Mouse (Mus musculus): ENCODE measurements around the gene Fn1. TPM values are rescaled to one million over a fixed set of nuclear protein-coding genes. Genes with fewer than 3 reads are reported as not detected.

The Fn1 gene
- polyA plus RNA-seq, 1 experiment: 112 TPM

- H3K4me3 ChIP-seq (replicated peaks; ENCODE audit: control insufficient read depth, low read depth, low read length): no peak overlapping the region
- no peak for TF ChIP-seq POLR2A (IDR thresholded peaks at IDR 0.05; ENCODE audit: borderline replicate concordance, control insufficient read depth, low read depth, low read length)
- TF ChIP-seq CTCF (IDR thresholded peaks at IDR 0.05; ENCODE audit: control insufficient read depth, insufficient read depth, low read length): no peak
- no peaks in the 10 kb centered on the region for H3K4me1 ChIP-seq (ENCODE audit: control insufficient read depth, insufficient read depth, low read length)
- WGBS: 86% methylated on average over 11 of the region's 11 CpGs
- H3K27ac ChIP-seq (ENCODE audit: control insufficient read depth, insufficient read depth, low read depth, low read length, poor library complexity): no peak overlapping the region
These were observed 63.0 kb downstream of the Fn1 start for GRCm38 (mm10) chr1:71590038-71590437.

DNA sequence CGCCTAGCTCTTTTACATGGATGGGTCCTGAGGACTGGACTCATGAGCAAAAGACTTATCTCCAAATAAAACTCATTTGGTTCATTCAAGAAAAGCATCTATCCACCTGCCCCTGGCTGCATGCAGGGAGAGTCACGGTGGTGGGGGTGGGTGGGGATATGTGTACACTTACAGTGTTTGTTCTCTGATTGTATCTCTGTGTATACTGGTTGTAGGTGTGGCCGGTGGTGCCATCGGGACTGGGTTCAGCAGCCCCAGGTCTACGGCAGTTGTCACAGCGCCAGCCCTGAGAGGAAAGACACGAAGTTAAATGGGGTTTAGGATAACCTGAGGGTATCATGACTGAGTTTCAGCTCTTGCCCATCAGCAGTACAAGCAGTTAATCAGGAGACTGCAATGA lies 66.3 kb downstream of the Fn1 start:
- WGBS: 88% methylated on average over 7 of the region's 7 CpGs
- no peak overlapping the region for H3K4me3 ChIP-seq (replicated peaks; ENCODE audit: control insufficient read depth, low read depth, low read length)
- TF ChIP-seq CTCF (IDR thresholded peaks at IDR 0.05; ENCODE audit: control insufficient read depth, insufficient read depth, low read length) (no peak), POLR2A (IDR thresholded peaks at IDR 0.05; ENCODE audit: borderline replicate concordance, control insufficient read depth, low read depth, low read length) (no peak)

GRCm38 (mm10) chr1:71583900-71584299 lies 69.1 kb downstream of the Fn1 start:
- 83% methylated on average over 7 of the region's 7 CpGs for WGBS

More for the DNA sequence above, 66.3 kb downstream of the Fn1 start:
- H3K27ac ChIP-seq (ENCODE audit: control insufficient read depth, insufficient read depth, low read depth, low read length, poor library complexity): no peak overlapping the region
- H3K4me1 ChIP-seq (ENCODE audit: control insufficient read depth, insufficient read depth, low read length): no peaks in the 10 kb centered on the region; the same call in 1 of the 2 replicates

DNA sequence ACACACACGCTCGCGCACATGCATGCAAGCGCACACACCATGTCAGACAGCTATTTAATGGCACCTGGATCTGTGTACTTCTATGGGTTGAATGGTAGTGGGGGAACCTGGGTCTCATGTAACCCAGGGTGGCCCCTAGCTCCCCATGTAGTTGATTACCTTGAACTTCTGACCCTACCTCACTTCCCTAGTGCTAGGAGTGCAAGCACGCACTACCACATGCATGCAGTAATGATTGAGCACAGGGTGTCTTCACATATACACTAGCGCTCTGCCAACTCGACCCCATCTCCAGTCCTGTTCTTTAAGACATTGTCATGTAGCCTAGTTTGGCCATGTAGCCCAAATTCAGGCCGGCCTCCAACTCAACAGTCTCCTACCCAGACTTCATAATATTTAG lies 69.7 kb downstream of the Fn1 start:
- 92% methylated on average over 8 of the region's 8 CpGs for WGBS
- no peak overlapping the region for H3K4me3 ChIP-seq (replicated peaks; ENCODE audit: control insufficient read depth, low read depth, low read length)
- no peaks in the 10 kb centered on the region; the same call in 1 of the 2 replicates for H3K4me1 ChIP-seq (ENCODE audit: control insufficient read depth, insufficient read depth, low read length)
- TF ChIP-seq CTCF (IDR thresholded peaks at IDR 0.05; ENCODE audit: control insufficient read depth, insufficient read depth, low read length) (no peak), POLR2A (IDR thresholded peaks at IDR 0.05; ENCODE audit: borderline replicate concordance, control insufficient read depth, low read depth, low read length) (no peak)
- H3K27ac ChIP-seq (ENCODE audit: control insufficient read depth, insufficient read depth, low read depth, low read length, poor library complexity): no peak overlapping the region

More at GRCm38 (mm10) chr1:71583900-71584299, 69.1 kb downstream of the Fn1 start:
- Histone ChIP-seq H3K27ac (ENCODE audit: control insufficient read depth, insufficient read depth, low read depth, low read length, poor library complexity) (no peak overlapping the region), H3K4me3 (replicated peaks; ENCODE audit: control insufficient read depth, low read depth, low read length) (no peak overlapping the region), H3K4me1 (ENCODE audit: control insufficient read depth, insufficient read depth, low read length) (no peaks in the 10 kb centered on the region; the same call in 1 of the 2 replicates)
- TF ChIP-seq POLR2A (IDR thresholded peaks at IDR 0.05; ENCODE audit: borderline replicate concordance, control insufficient read depth, low read depth, low read length): no peak
- TF ChIP-seq CTCF (IDR thresholded peaks at IDR 0.05; ENCODE audit: control insufficient read depth, insufficient read depth, low read length): no peak

GRCm38 (mm10) chr1:71580408-71580807 lies 72.6 kb downstream of the Fn1 start:
- 88% methylated on average over 12 of the region's 12 CpGs for WGBS
- no peak overlapping the region for H3K4me3 ChIP-seq (replicated peaks; ENCODE audit: control insufficient read depth, low read depth, low read length)
- no peak for TF ChIP-seq CTCF (IDR thresholded peaks at IDR 0.05; ENCODE audit: control insufficient read depth, insufficient read depth, low read length)
- no peak for TF ChIP-seq POLR2A (IDR thresholded peaks at IDR 0.05; ENCODE audit: borderline replicate concordance, control insufficient read depth, low read depth, low read length)

DNA sequence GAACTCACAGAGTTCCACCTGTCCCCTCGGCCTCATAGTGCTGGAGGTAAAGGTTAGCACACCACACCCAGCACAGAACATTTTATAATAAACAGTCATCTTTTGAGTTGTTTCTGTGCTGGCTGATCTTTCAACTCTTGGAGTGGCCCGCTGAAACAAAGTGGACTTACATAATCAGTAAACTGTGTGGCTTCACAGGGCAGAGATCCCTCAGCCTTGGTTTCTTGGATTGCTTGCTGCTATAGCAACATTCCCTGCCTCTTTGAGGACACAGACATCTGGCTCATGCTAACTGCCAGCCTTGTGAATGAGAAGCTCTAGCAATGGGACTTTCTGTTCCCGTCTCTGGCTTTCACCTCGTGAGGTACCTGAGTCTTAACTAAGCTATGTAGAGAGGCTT lies 73.5 kb downstream of the Fn1 start:
- no peak overlapping the region for H3K4me3 ChIP-seq (replicated peaks; ENCODE audit: control insufficient read depth, low read depth, low read length)
- WGBS: 78% methylated on average over 4 of the region's 4 CpGs
- H3K4me1 ChIP-seq (ENCODE audit: control insufficient read depth, insufficient read depth, low read length): no peaks in the 10 kb centered on the region; the same call in 1 of the 2 replicates
- H3K27ac ChIP-seq (ENCODE audit: control insufficient read depth, insufficient read depth, low read depth, low read length, poor library complexity): no peak overlapping the region
- TF ChIP-seq POLR2A (IDR thresholded peaks at IDR 0.05; ENCODE audit: borderline replicate concordance, control insufficient read depth, low read depth, low read length) (no peak), CTCF (IDR thresholded peaks at IDR 0.05; ENCODE audit: control insufficient read depth, insufficient read depth, low read length) (no peak)

More at GRCm38 (mm10) chr1:71580408-71580807, 72.6 kb downstream of the Fn1 start:
- H3K27ac ChIP-seq (ENCODE audit: control insufficient read depth, insufficient read depth, low read depth, low read length, poor library complexity): no peak overlapping the region
- H3K4me1 ChIP-seq (ENCODE audit: control insufficient read depth, insufficient read depth, low read length): no peaks in the 10 kb centered on the region; the same call in 1 of the 2 replicates

- WGBS: 58% methylated on average over 6 of the region's 6 CpGs
- Histone ChIP-seq H3K27ac (ENCODE audit: control insufficient read depth, insufficient read depth, low read depth, low read length, poor library complexity) (no peak overlapping the region), H3K4me3 (replicated peaks; ENCODE audit: control insufficient read depth, low read depth, low read length) (no peak overlapping the region), H3K4me1 (ENCODE audit: control insufficient read depth, insufficient read depth, low read length) (no peaks in the 10 kb centered on the region)
- TF ChIP-seq POLR2A (IDR thresholded peaks at IDR 0.05; ENCODE audit: borderline replicate concordance, control insufficient read depth, low read depth, low read length): no peak
- TF ChIP-seq CTCF (IDR thresholded peaks at IDR 0.05; ENCODE audit: control insufficient read depth, insufficient read depth, low read length): no peak
These were observed 76.2 kb downstream of the Fn1 start for GRCm38 (mm10) chr1:71576837-71577236.

DNA sequence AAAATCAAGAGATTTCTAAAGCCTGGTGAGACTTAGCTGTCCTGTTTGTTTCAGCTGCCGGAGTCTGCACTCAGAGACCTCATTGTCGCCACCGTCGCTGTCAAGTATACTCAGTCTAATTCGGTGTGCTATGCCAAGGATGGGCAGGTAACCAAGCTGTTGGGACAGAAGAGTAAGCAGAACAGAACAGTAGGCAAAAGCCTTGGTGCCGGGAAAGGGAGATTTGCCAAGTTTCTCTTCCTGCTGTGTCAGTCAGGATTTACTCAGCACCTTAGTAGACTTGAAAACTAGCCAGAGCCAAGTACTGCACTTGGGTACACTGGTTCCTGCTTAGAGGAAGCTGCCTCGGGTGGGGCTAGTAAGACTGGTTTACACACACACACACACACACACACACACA lies 77.0 kb downstream of the Fn1 start:
- no peak overlapping the region for H3K4me3 ChIP-seq (replicated peaks; ENCODE audit: control insufficient read depth, low read depth, low read length)
- no peak for TF ChIP-seq CTCF (IDR thresholded peaks at IDR 0.05; ENCODE audit: control insufficient read depth, insufficient read depth, low read length)
- no peaks in the 10 kb centered on the region for H3K4me1 ChIP-seq (ENCODE audit: control insufficient read depth, insufficient read depth, low read length)
- H3K27ac ChIP-seq (ENCODE audit: control insufficient read depth, insufficient read depth, low read depth, low read length, poor library complexity): no peak overlapping the region
- 80% methylated on average over 7 of the region's 7 CpGs for WGBS

GRCm38 (mm10) chr1:71570116-71570515 lies 82.9 kb downstream of the Fn1 start:
- Histone ChIP-seq H3K27ac (ENCODE audit: control insufficient read depth, insufficient read depth, low read depth, low read length, poor library complexity) (no peak overlapping the region), H3K4me1 (ENCODE audit: control insufficient read depth, insufficient read depth, low read length) (peaks cover 1% of the 10 kb centered on the region; the same call in 1 of the 2 replicates), H3K4me3 (replicated peaks; ENCODE audit: control insufficient read depth, low read depth, low read length) (no peak overlapping the region)
- TF ChIP-seq POLR2A (IDR thresholded peaks at IDR 0.05; ENCODE audit: borderline replicate concordance, control insufficient read depth, low read depth, low read length) (no peak), CTCF (IDR thresholded peaks at IDR 0.05; ENCODE audit: control insufficient read depth, insufficient read depth, low read length) (no peak)
- 59% methylated on average over 4 of the region's 4 CpGs for WGBS

All from bone marrow, adult 2 months (tissue).